Mouse (Mus musculus): Measurements from ENCODE around the gene Eda.

DNA sequence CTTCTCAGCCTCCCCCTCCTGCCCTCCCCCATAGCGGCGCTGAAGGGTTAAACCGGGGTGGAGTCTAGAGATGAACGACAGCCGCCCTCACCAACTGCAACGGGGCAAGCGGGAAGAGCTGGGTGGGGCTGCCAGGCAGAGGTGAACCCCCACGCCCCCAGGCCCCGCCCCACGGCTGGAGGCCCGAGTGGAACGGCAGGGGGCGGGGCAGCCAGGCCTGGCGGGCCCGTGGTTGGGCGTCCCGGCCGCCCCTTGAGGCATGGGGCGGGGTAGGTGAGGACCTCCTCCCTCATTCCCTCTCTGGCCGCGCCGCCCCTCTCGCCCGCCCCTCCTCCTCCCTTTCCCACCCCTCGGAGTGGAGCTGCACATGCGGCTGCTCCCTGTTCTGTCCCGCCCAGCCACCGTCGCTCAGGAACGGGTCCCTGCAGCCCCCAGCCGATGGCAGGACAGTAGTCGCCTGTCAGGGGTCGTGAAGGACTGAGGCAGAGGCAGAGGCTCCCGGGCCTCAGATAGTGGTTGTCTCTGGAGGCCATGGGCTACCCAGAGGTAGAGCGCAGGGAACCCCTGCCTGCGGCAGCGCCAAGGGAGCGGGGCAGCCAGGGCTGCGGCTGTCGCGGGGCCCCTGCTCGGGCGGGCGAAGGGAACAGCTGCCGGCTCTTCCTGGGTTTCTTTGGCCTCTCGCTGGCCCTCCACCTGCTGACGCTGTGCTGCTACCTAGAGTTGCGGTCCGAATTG is at the start of gene Eda:
- TF ChIP-seq EP300 (IDR thresholded peaks at IDR 0.05; ENCODE audit: insufficient read depth, low read depth, low read length): no peak
- no peak for TF ChIP-seq POLR2A (IDR thresholded peaks at IDR 0.05; ENCODE audit: insufficient read depth, low read length)
- no peak for TF ChIP-seq CTCF (IDR thresholded peaks at IDR 0.05; ENCODE audit: low read depth, low read length)
